Mouse (Mus musculus) cortical plate, adult 2 months (tissue): ENCODE measurements around the gene Ophn1. TPM values are rescaled to one million over a fixed set of nuclear protein-coding genes. Genes with fewer than 3 reads are reported as not detected.
A peak's percentile ranks its signal among the peaks of the same experiment; 100 is the strongest.

Source experiments
- H3K27ac ChIP-seq: fragments of 200-500 bp; 2 replicates; pipeline ENCODE4 v1.5.1; 2012; ENCODE audit warnings: low read length, control low read depth, inconsistent platforms; ENCODE audit not compliant: insufficient read depth
- H3K4me1 ChIP-seq: fragments of 200-500 bp; 2 replicates; pipeline ENCODE4 v1.6.1; 2011; ENCODE audit warnings: low read length; ENCODE audit not compliant: control insufficient read depth, insufficient read depth
- H3K4me3 ChIP-seq: fragments of 200-500 bp; 2 replicates; pipeline ENCODE4 v1.5.1; 2011; ENCODE audit warnings: mild to moderate bottlenecking, low read length, control low read depth; ENCODE audit not compliant: insufficient read depth
- CTCF ChIP-seq: fragments of 200-500 bp; IDR thresholded peaks from 2 replicates; pipeline ENCODE4 v1.5.1; 2011; ENCODE audit warnings: mild to moderate bottlenecking, control low read depth, low read length; ENCODE audit not compliant: insufficient read depth; ENCODE audit errors: extremely low read depth
- POLR2A ChIP-seq: fragments of 200-500 bp; IDR thresholded peaks from 2 replicates; pipeline ENCODE4 v1.6.1; 2011; ENCODE audit warnings: mild to moderate bottlenecking, low read length, control low read depth; ENCODE audit not compliant: insufficient read depth; ENCODE audit errors: extremely low read depth
- polyA plus RNA-seq: library from polyadenylated mRNA; depleted of rRNA; stranded (reverse); fragments of >200 nt; gene quantifications from 2 replicates; pipeline ENCODE4 v1.2.3, GENCODE M21; 2012

Ophn1 gene
- polyA plus RNA-seq, 1 experiment: 28.3 TPM

- no peak overlapping the region for H3K27ac ChIP-seq
- H3K4me1 ChIP-seq: no peaks in the 10 kb centered on the region
- TF ChIP-seq CTCF (peak; percentile 80), POLR2A (no peak)
- no peak overlapping the region for H3K4me3 ChIP-seq
Observed at GRCm38 (mm10) chrX:98701635-98702034, 189.2 kb downstream of the Ophn1 start.

GRCm38 (mm10) chrX:98682603-98683002 is 208.2 kb downstream of the Ophn1 start:
- Histone ChIP-seq H3K27ac (no peak overlapping the region), H3K4me1 (no peaks in the 10 kb centered on the region), H3K4me3 (no peak overlapping the region)
- TF ChIP-seq CTCF (0 out of 2 replicates have a peak, but pooled peaks have one; percentile 16), POLR2A (no peak)

DNA sequence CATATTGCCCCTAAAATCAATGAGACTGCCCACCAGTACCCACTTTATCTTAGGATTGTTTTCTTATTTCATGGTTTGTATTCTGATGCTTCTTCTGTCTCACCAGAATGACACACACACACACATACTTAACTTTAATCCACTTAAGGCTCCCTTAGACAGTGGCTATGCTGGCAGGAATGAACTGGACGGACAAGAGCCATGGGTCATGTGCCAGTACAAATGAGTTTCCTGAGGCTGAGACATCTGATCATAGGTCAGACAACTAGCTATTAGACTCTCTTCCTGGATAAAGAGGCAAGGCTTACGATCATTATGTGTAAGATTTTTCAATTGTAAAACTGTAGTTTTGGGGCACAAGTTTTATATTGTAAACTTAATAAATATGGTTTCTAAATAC is 209.5 kb downstream of the Ophn1 start:
- no peak for TF ChIP-seq CTCF
- TF ChIP-seq POLR2A: no peak
- Histone ChIP-seq H3K4me1 (no peaks in the 10 kb centered on the region), H3K27ac (no peak overlapping the region), H3K4me3 (no peak overlapping the region)

- TF ChIP-seq POLR2A (no peak), CTCF (no peak)
- Histone ChIP-seq H3K4me3 (no peak overlapping the region), H3K27ac (no peak overlapping the region), H3K4me1 (no peaks in the 10 kb centered on the region)
Observed at GRCm38 (mm10) chrX:98670988-98671387, 219.8 kb downstream of the Ophn1 start.

- TF ChIP-seq POLR2A (no peak), CTCF (no peak)
- H3K4me1 ChIP-seq: no peaks in the 10 kb centered on the region
Observed at GRCm38 (mm10) chrX:98651431-98651830, 239.4 kb downstream of the Ophn1 start.

GRCm38 (mm10) chrX:98628666-98629404 is 262.0 kb downstream of the Ophn1 start:
- no peak for TF ChIP-seq CTCF
- no peak for TF ChIP-seq POLR2A
- Histone ChIP-seq H3K27ac (no peak overlapping the region), H3K4me3 (no peak overlapping the region), H3K4me1 (no peaks in the 10 kb centered on the region)

More at GRCm38 (mm10) chrX:98651431-98651830, 239.4 kb downstream of the Ophn1 start:
- Histone ChIP-seq H3K4me3 (no peak overlapping the region), H3K27ac (no peak overlapping the region)

DNA sequence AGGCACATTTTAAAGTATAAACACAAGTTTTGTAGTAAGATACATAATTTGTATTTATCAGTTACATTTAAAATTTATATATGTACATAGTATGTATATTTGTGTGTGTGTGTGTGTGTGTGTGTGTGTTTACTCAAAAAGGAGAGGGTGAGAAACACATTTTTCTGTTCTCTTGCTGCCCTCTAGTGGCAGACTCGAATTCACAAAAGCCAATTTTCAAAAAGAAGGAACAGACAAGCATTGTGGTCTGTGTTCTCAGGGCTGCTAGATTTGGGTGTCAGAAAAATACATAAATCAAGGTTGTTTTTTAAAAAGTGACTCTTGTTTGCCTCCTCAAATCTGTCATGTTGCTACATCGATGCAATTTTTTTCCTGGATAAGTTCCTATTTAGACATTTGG is 272.0 kb downstream of the Ophn1 start:
- TF ChIP-seq CTCF: no peak
- no peak for TF ChIP-seq POLR2A
- H3K4me3 ChIP-seq: no peak overlapping the region
- no peaks in the 10 kb centered on the region for H3K4me1 ChIP-seq
- H3K27ac ChIP-seq: no peak overlapping the region

GRCm38 (mm10) chrX:98617426-98617825 is 273.4 kb downstream of the Ophn1 start:
- TF ChIP-seq CTCF: no peak
- TF ChIP-seq POLR2A: no peak
- no peak overlapping the region for H3K4me3 ChIP-seq
- H3K27ac ChIP-seq: no peak overlapping the region
- no peaks in the 10 kb centered on the region for H3K4me1 ChIP-seq

- Histone ChIP-seq H3K4me1 (no peaks in the 10 kb centered on the region), H3K27ac (no peak overlapping the region), H3K4me3 (no peak overlapping the region)
- no peak for TF ChIP-seq CTCF
- no peak for TF ChIP-seq POLR2A
Observed at GRCm38 (mm10) chrX:98574201-98574600, 316.6 kb downstream of the Ophn1 start.

DNA sequence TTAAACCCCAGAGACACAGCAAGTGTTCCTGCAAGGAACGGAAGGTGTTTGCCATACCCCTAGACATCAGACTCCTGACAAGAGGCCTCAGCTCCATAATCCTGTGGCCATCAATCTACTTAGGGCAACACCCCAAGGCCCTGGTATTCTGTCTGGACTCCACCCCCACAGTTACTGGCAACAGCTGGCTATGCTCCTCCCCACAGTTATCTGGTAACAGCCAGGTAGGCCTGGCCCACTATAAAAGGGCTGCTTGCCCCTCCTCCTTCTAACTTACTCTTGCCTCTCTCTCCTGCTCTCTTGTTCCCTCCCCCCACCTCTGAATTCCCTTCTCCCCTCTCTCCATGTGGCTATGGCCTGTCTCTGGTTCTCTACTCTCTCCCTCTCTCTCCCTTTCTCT is 344.4 kb downstream of the Ophn1 start:
- Histone ChIP-seq H3K27ac (no peak overlapping the region), H3K4me3 (no peak overlapping the region), H3K4me1 (no peaks in the 10 kb centered on the region)
- TF ChIP-seq CTCF (no peak), POLR2A (no peak)
